In genomic region chr6:83510210-83510609, GRCm38 (mm10) we compare ENCODE assay signal across 11 mouse cellular contexts. TPM values are rescaled to one million over a fixed set of nuclear protein-coding genes. Genes with fewer than 3 reads are reported as not detected.
DNase-seq lines count a peak whose midpoint lies in the region; TF ChIP-seq lines count a peak whose summit lies in the region.
"Had no signal": no experiment of that assay in that cellular context is flagged by ENCODE, and none has a peak within 500 bp of the region (broad histone marks: within the 10 kb centered on the region; RNA-seq: fewer than 3 reads in every experiment).

No protein-coding gene starts in this region.

- no peak overlapping the region for H3K27ac ChIP-seq in heart, embryonic 10.5 days
- no peak overlapping the region for H3K27ac ChIP-seq in left cerebral cortex, adult 2 months
- H3K27ac ChIP-seq in MEL (ENCODE audit: control insufficient read depth, low read depth, low read length): no peak overlapping the region
- H3K27ac ChIP-seq: hindbrain, embryonic 15.5 days; limb, embryonic 13.5 days had no signal

- intact Hi-C loops in left cerebral cortex, adult 2 months (cut with DNase I): loop anchor here (5.0 kb wide), 1 partner anchor 162 kb away; no protein-coding TSS in a partner anchor
- intact Hi-C loops in left cerebral cortex, postnatal 10 days (cut with DNase I): loop anchor here (5.0 to 10.0 kb wide), 2 partner anchors 153 to 275 kb away; no protein-coding TSS in a partner anchor

- no peak overlapping the region for H3K4me3 ChIP-seq in heart, embryonic 10.5 days
- H3K4me3 ChIP-seq in left cerebral cortex, adult 2 months: no peak overlapping the region
- no peak overlapping the region for H3K4me3 ChIP-seq in MEL (ENCODE audit: control insufficient read depth in 1 of 2, insufficient read depth in 1 of 2, low read depth in 2 of 2, low read length in 2 of 2)
- H3K4me3 ChIP-seq: hindbrain, embryonic 15.5 days; limb, embryonic 13.5 days had no signal

- no peak for TF ChIP-seq POLR2A in MEL (IDR thresholded peaks at IDR 0.05; ENCODE audit: control insufficient read depth in 1 of 2, insufficient read depth in 1 of 2, low read depth in 1 of 2, low read length in 2 of 2, poor library complexity in 1 of 2)
- TF ChIP-seq POLR2A in brain, embryonic 14.5 days (IDR thresholded peaks at IDR 0.05; ENCODE audit: borderline replicate concordance, extremely low read depth, insufficient read depth, insufficient read length, poor library complexity, severe bottlenecking): no peak

- peak; percentile 16 for TF ChIP-seq RAD21 in MEL (IDR thresholded peaks at IDR 0.05; ENCODE audit: low read depth, low read length)

- peak; percentile 84 for DNase-seq in heart, adult 11 months
- no peak for DNase-seq in heart, embryonic 10.5 days (ENCODE audit: low spot score)
- DNase-seq in left cerebral cortex, adult 2 months (ENCODE audit: extremely low spot score in 1 of 2, low spot score in 2 of 2): no peak
- no peak for DNase-seq in left cerebral cortex, postnatal 10 days (ENCODE audit: extremely low spot score in 1 of 2, low spot score in 2 of 2)
- no peak for DNase-seq in MEL (ENCODE audit: low read depth, low spot score)
- no peak for DNase-seq in brain, embryonic 14.5 days (ENCODE audit: low read depth)
- DNase-seq in spleen, adult 12 weeks (ENCODE audit: low spot score): no peak
- no peak for DNase-seq in gastrocnemius, postnatal 25 days

- 76% methylated on average over 2 of the region's 2 CpGs for WGBS in heart, embryonic 10.5 days

- no peaks in the 10 kb centered on the region; the same call in 1 of the 2 replicates for H3K79me2 ChIP-seq in MEL (ENCODE audit: control insufficient read depth, insufficient read depth, low read length, poor library complexity)

- no peaks in the 10 kb centered on the region for H3K9me3 ChIP-seq in heart, embryonic 10.5 days
- H3K9me3 ChIP-seq in MEL (replicated peaks; ENCODE audit: insufficient read depth, low read length): no peaks in the 10 kb centered on the region
- H3K9me3 ChIP-seq: hindbrain, embryonic 15.5 days; limb, embryonic 13.5 days had no signal

- no peak for TF ChIP-seq EP300 in MEL (IDR thresholded peaks at IDR 0.05; ENCODE audit: low read depth in 1 of 2, low read length in 2 of 2)

- TF ChIP-seq CTCF in left cerebral cortex, adult 2 months (IDR thresholded peaks at IDR 0.05): peak; percentile 20
- no peak; a peak in 1 of 6 replicates for TF ChIP-seq CTCF in MEL (IDR thresholded peaks at IDR 0.05 in 2 of 3, conservative IDR thresholded peaks at IDR 0.05 in 1 of 3; ENCODE audit: control insufficient read depth in 1 of 3, insufficient read depth in 1 of 3, low read depth in 2 of 3, low read length in 3 of 3, poor library complexity in 1 of 3, severe bottlenecking in 1 of 3)
- 0 out of 2 replicates have a peak, but pooled peaks have one; percentile 1 for TF ChIP-seq CTCF in brain, embryonic 14.5 days (IDR thresholded peaks at IDR 0.05; ENCODE audit: borderline replicate concordance, extremely low read depth, insufficient read depth, insufficient read length)

- no peaks in the 10 kb centered on the region for H3K36me3 ChIP-seq in heart, embryonic 10.5 days
- peaks cover 0 to 12% of the 10 kb centered on the region in 2 experiments; a peak in 2 of 4 replicates for H3K36me3 ChIP-seq in MEL (ENCODE audit: control insufficient read depth in 1 of 2, insufficient read depth in 2 of 2, low read length in 2 of 2)
- H3K36me3 ChIP-seq: hindbrain, embryonic 15.5 days; limb, embryonic 13.5 days had no signal

- no peaks in the 10 kb centered on the region for H3K27me3 ChIP-seq in heart, embryonic 10.5 days (ENCODE audit: insufficient read depth, poor library complexity, severe bottlenecking)
- H3K27me3 ChIP-seq in MEL (ENCODE audit: control insufficient read depth in 1 of 2, insufficient read depth in 2 of 2, low read length in 2 of 2): no peaks in the 10 kb centered on the region; a peak in 1 of 4 replicates
- H3K27me3 ChIP-seq: hindbrain, embryonic 15.5 days; limb, embryonic 13.5 days had no signal

- peaks cover 8% of the 10 kb centered on the region for H3K4me1 ChIP-seq in heart, embryonic 10.5 days
- peaks cover 5 to 13% of the 10 kb centered on the region in 2 experiments for H3K4me1 ChIP-seq in MEL (ENCODE audit: control insufficient read depth in 1 of 2, insufficient read depth in 2 of 2, low read length in 2 of 2)

- no peak overlapping the region for H3K9ac ChIP-seq in MEL (ENCODE audit: control insufficient read depth, low read depth, low read length, poor library complexity, severe bottlenecking)
- H3K9ac ChIP-seq: hindbrain, embryonic 15.5 days had no signal

TF ChIP-seq in MEL, 35 proteins besides CTCF, POLR2A, EP300 and RAD21:
- no peak for TF ChIP-seq NELFE (IDR thresholded peaks at IDR 0.05; ENCODE audit: low read depth, low read length)
- no peak for TF ChIP-seq ZKSCAN1 (IDR thresholded peaks at IDR 0.05; ENCODE audit: low read depth, low read length)
- peak; percentile 9; the same call in 1 of the 2 replicates for TF ChIP-seq SMC3 (IDR thresholded peaks at IDR 0.05; ENCODE audit: low read depth, low read length)
- TF ChIP-seq ZC3H11A (IDR thresholded peaks at IDR 0.05; ENCODE audit: low read depth, low read length): no peak
- no peak for TF ChIP-seq MYC (IDR thresholded peaks at IDR 0.05; ENCODE audit: low read depth, low read length)

RNA-seq across cellular contexts. Expression of gene Dguok, which starts 3.4 kb away (rescaled TPM):
- 56.5 and 59.1 TPM in 2 replicates for polyA plus RNA-seq in heart, embryonic 10.5 days (2016; fragmentation: Nextera tagmentation; extraction: Ambion mirVana)
- total RNA-seq in left cerebral cortex, adult 2 months (2021): 10 to 100 TPM; 25.2 to 31.0 TPM
- total RNA-seq in left cerebral cortex, postnatal 10 days (2021): 10 to 100 TPM; 26.5 to 27.6 TPM
- total RNA-seq in MEL (2012; rRNA removed): 12.6 and 13.4 TPM in 2 replicates
- polyA plus RNA-seq in MEL (2012; ENCODE audit: insufficient read depth in 1 of 2, insufficient read length in 2 of 2, low read depth in 1 of 2, low replicate concordance in 2 of 2, missing spikeins in 1 of 2): 10 to 100 TPM in 1 of 2 experiments, not detected in 1; 21.0 TPM
- polyA plus RNA-seq in brain, embryonic 14.5 days (2012; rRNA removed): 66.6 and 91.6 TPM in 2 replicates
- 10 to 100 TPM; 14.3 to 14.5 TPM for total RNA-seq in gastrocnemius, postnatal 25 days (2021)

RNA-seq across cellular contexts. Expression of gene Actg2, which starts 25.9 kb away (rescaled TPM):
- polyA plus RNA-seq in heart, embryonic 10.5 days (2016; fragmentation: Nextera tagmentation; extraction: Ambion mirVana): 1.7 and 7.0 TPM in 2 replicates
- not detected for total RNA-seq in left cerebral cortex, adult 2 months (2021)
- 1 to 10 TPM in 1 of 2 experiments, under 1 TPM in 1; 0.87 to 1.0 TPM for total RNA-seq in left cerebral cortex, postnatal 10 days (2021)
- total RNA-seq in MEL (2012; rRNA removed): 0.27 TPM in 1 of 2 replicates, not detected in the other
- polyA plus RNA-seq in MEL (2012; ENCODE audit: insufficient read depth in 1 of 2, insufficient read length in 2 of 2, low read depth in 1 of 2, low replicate concordance in 2 of 2, missing spikeins in 1 of 2): under 1 TPM in 1 of 2 experiments, not detected in 1; 0.07 TPM
- 1.5 and 1.9 TPM in 2 replicates for polyA plus RNA-seq in brain, embryonic 14.5 days (2012; rRNA removed)
- total RNA-seq in gastrocnemius, postnatal 25 days (2021): 1 to 10 TPM in 1 of 2 experiments, under 1 TPM in 1; 0.72 to 5.6 TPM
- total RNA-seq: layer of hippocampus, adult 18-20 months had no signal

RNA-seq across cellular contexts. Expression of gene Tet3, which starts 51.3 kb away (rescaled TPM):
- polyA plus RNA-seq in heart, embryonic 10.5 days (2016; fragmentation: Nextera tagmentation; extraction: Ambion mirVana): 29.8 and 31.3 TPM in 2 replicates
- 10 to 100 TPM; 74.6 to 90.0 TPM for total RNA-seq in left cerebral cortex, adult 2 months (2021)
- total RNA-seq in left cerebral cortex, postnatal 10 days (2021): 100 to 1,000 TPM; 105 to 114 TPM
- 11.0 and 11.6 TPM in 2 replicates for total RNA-seq in MEL (2012; rRNA removed)
- polyA plus RNA-seq in MEL (2012; ENCODE audit: insufficient read depth in 1 of 2, insufficient read length in 2 of 2, low read depth in 1 of 2, low replicate concordance in 2 of 2, missing spikeins in 1 of 2): 10 to 100 TPM; 22.9 to 35.3 TPM
- polyA plus RNA-seq in brain, embryonic 14.5 days (2012; rRNA removed): 21.3 and 36.2 TPM in 2 replicates
- total RNA-seq in gastrocnemius, postnatal 25 days (2021): 10 to 100 TPM; 22.2 to 29.7 TPM

Comparison
In these comparisons a context has a peak if more than half of its experiments do, and no peak if none do; other contexts are left out.
1. CTCF ChIP-seq: peak in left cerebral cortex, adult 2 months (single experiment) and brain, embryonic 14.5 days (single experiment); none in MEL (0 of 3).